Mouse (Mus musculus) spleen, adult 2 months (tissue): ENCODE results near the gene Gm12184.

Experiments used
- CTCF ChIP-seq: fragments of 200-500 bp; IDR thresholded peaks from 2 replicates; pipeline ENCODE4 v1.5.1; 2011; ENCODE audit warnings: mild to moderate bottlenecking, inconsistent platforms; ENCODE audit not compliant: insufficient read depth, insufficient read length, insufficient replicate concordance; ENCODE audit errors: extremely low read depth
- POLR2A ChIP-seq: fragments of 200-500 bp; IDR thresholded peaks from 2 replicates; pipeline ENCODE4 v1.6.1; 2011; ENCODE audit warnings: low read depth, low read length, inconsistent platforms

DNA sequence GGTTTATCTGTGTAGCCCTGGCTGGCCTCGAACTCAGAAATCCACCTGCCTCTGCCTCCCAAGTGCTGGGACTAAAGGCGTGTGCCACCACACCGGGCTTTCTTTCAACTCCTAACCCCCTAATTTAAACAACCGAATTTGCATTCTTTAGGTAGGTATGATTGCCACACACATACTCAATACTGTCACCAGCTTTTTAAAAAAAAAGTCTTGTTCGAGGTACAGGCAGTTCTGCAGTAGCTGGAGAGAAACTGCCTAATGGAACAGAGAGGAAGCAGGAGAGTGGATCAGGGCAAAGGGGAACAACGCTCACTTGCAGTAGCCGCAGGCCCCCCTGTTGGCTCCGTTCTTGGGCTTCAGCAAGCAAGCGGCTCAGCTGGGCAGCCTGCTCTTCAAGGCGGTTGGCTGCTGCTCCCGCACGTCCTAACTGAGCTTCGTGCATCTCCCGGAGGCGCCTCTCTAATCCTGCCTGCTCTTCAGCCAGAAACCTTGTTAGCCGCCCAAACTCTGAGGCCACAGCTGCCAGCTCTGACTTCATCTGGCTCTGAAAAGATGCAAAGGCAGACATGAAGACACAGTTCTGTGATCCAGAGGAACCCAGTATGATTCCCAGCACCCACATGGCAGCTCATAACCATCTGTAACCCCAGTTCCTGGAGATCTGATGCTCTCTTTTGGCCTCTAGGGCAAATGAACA, 17.6 kb downstream of the Gm12184 start:
- no peak for TF ChIP-seq CTCF
- TF ChIP-seq POLR2A, result no peak
